Mouse (Mus musculus): Measurements from ENCODE around the gene Susd2. TPM values are rescaled to one million over a fixed set of nuclear protein-coding genes. Genes with fewer than 3 reads are reported as not detected.

Susd2 gene
- total and polyA plus RNA-seq, 3 experiments: 0.51 to 3.0 (median 0.70) TPM

- H3K27me3 ChIP-seq (replicated peaks): no peaks in the 10 kb centered on the region
- no peak overlapping the region for H3K27ac ChIP-seq (ENCODE audit: insufficient read depth, low read depth)
- DNase-seq (ENCODE audit: extremely low read depth): no peak
- TF ChIP-seq RAD21 (IDR thresholded peaks at IDR 0.05; ENCODE audit: low read depth, low read length) (no peak), MAFK (IDR thresholded peaks at IDR 0.05; ENCODE audit: insufficient replicate concordance, low read length) (peak; percentile 73; the same call in 1 of the 2 replicates)
- dilution Hi-C loops (cut with MboI; ENCODE audit: extremely low pct_ligation_motif_present, extremely low pct_unique_long_range_greater_than_20kb, low sequenced_read_pairs) (no loop called here), in situ Hi-C loops (cut with MboI; ENCODE audit: low pct_ligation_motif_present, low pct_unique_long_range_greater_than_20kb, low sequenced_read_pairs) (no loop called here)
- H3K9ac ChIP-seq (ENCODE audit: insufficient read depth, low read depth): no peak overlapping the region
- no peaks in the 10 kb centered on the region for H3K9me3 ChIP-seq (replicated peaks; ENCODE audit: low read length)
- H3K4me2 ChIP-seq (ENCODE audit: insufficient read depth, low read depth, poor library complexity, severe bottlenecking): no peak overlapping the region
- H3K36me3 ChIP-seq (replicated peaks in 1 of 2; ENCODE audit: control insufficient read depth in 1 of 2, insufficient read depth in 1 of 2, low read length in 1 of 2): peaks cover 90 to 100% of the 10 kb centered on the region in 2 experiments
- H3K79me2 ChIP-seq (replicated peaks; ENCODE audit: control insufficient read depth, extremely low read depth, insufficient read depth, poor library complexity, severe bottlenecking): no peaks in the 10 kb centered on the region
- H3K4me3 ChIP-seq (replicated peaks in 1 of 3; ENCODE audit: low read depth in 2 of 3, low read length in 2 of 3, poor library complexity in 1 of 3): no peak overlapping the region
- H3K4me1 ChIP-seq (ENCODE audit: control insufficient read depth in 1 of 2, insufficient read depth in 2 of 2): peaks cover 0 to 5% of the 10 kb centered on the region in 2 experiments; a peak in 1 of 4 replicates
Measured at GRCm38 (mm10) chr10:75657772-75658171, 14.0 kb upstream of the Susd2 start.

DNA sequence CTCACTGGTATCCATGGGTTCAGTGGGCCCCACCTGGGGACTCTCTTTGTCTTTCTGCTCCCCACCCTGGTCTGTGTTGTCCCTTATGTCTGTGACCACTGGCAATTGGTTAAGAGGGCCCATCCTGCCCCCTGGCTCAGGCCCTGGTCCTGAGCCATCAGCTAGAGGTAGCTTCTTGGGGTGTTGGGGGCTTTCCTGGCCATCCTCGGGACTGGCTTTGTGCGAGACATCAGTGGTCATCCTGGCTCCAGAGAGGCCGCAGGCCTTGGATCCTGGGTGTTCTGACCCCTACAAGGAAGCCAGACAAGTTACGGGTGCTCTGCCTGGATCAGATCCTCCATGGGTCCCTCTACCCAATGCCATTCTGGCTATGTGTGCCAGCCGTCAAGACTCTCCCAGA is 13.4 kb upstream of the Susd2 start:
- Histone ChIP-seq H3K27me3 (replicated peaks) (no peaks in the 10 kb centered on the region), H3K4me2 (ENCODE audit: insufficient read depth, low read depth, poor library complexity, severe bottlenecking) (no peak overlapping the region), H3K27ac (ENCODE audit: insufficient read depth, low read depth) (no peak overlapping the region), H3K36me3 (replicated peaks in 1 of 2; ENCODE audit: control insufficient read depth in 1 of 2, insufficient read depth in 1 of 2, low read length in 1 of 2) (peaks cover 90 to 100% of the 10 kb centered on the region in 2 experiments), H3K9me3 (replicated peaks; ENCODE audit: low read length) (no peaks in the 10 kb centered on the region), H3K79me2 (replicated peaks; ENCODE audit: control insufficient read depth, extremely low read depth, insufficient read depth, poor library complexity, severe bottlenecking) (no peaks in the 10 kb centered on the region), H3K4me1 (ENCODE audit: control insufficient read depth in 1 of 2, insufficient read depth in 2 of 2) (peaks cover 0 to 5% of the 10 kb centered on the region in 2 experiments; a peak in 1 of 4 replicates), H3K9ac (ENCODE audit: insufficient read depth, low read depth) (no peak overlapping the region), H3K4me3 (replicated peaks in 1 of 3; ENCODE audit: low read depth in 2 of 3, low read length in 2 of 3, poor library complexity in 1 of 3) (no peak overlapping the region)
- dilution Hi-C loops (cut with MboI; ENCODE audit: extremely low pct_ligation_motif_present, extremely low pct_unique_long_range_greater_than_20kb, low sequenced_read_pairs): no loop called here
- no peak for TF ChIP-seq MXI1 (IDR thresholded peaks at IDR 0.05; ENCODE audit: low read depth, low read length)
- TF ChIP-seq RCOR1 (conservative IDR thresholded peaks at IDR 0.05; ENCODE audit: low read depth, low read length): no peak
- no peak for TF ChIP-seq NRF1 (IDR thresholded peaks at IDR 0.05; ENCODE audit: low read depth, low read length)
- no peak for TF ChIP-seq USF2 (conservative IDR thresholded peaks at IDR 0.05; ENCODE audit: low read depth, low read length)
- no peak for TF ChIP-seq JUN (IDR thresholded peaks at IDR 0.05; ENCODE audit: insufficient read depth, low read depth, low read length)
- TF ChIP-seq ETS1 (conservative IDR thresholded peaks at IDR 0.05; ENCODE audit: low read depth, low read length): no peak
- TF ChIP-seq JUND (conservative IDR thresholded peaks at IDR 0.05; ENCODE audit: low read depth, low read length): no peak
- TF ChIP-seq CHD1 (IDR thresholded peaks at IDR 0.05; ENCODE audit: low read depth, low read length): no peak
- TF ChIP-seq MEF2A (IDR thresholded peaks at IDR 0.05; ENCODE audit: borderline replicate concordance, low read depth, low read length): no peak
- no peak for TF ChIP-seq POLR2AphosphoS2 (IDR thresholded peaks at IDR 0.05; ENCODE audit: low read depth, low read length)
- TF ChIP-seq ELF1 (IDR thresholded peaks at IDR 0.05; ENCODE audit: low read depth, low read length): no peak
- TF ChIP-seq USF1 (IDR thresholded peaks at IDR 0.05; ENCODE audit: low read depth, low read length): no peak
- TF ChIP-seq ZKSCAN1 (IDR thresholded peaks at IDR 0.05; ENCODE audit: borderline replicate concordance, low read depth, low read length): no peak
- no peak for DNase-seq (ENCODE audit: extremely low read depth)
- in situ Hi-C loops (cut with MboI; ENCODE audit: low pct_ligation_motif_present, low pct_unique_long_range_greater_than_20kb, low sequenced_read_pairs): no loop called here

Measured in CH12.LX (cell line).